Mouse (Mus musculus) layer of hippocampus, adult 9-11 months (tissue): ENCODE data around the gene Gm17728.
"Not testable (repeated sequence)": the region's sequence is repeated elsewhere in the genome, so short reads cannot be mapped to it uniquely, and the experiment has no call there.

Experiments used
- DNase-seq: peaks from one replicate; pipeline ENCODE4 v3.0.0; 2022

Gm17728 gene

DNA sequence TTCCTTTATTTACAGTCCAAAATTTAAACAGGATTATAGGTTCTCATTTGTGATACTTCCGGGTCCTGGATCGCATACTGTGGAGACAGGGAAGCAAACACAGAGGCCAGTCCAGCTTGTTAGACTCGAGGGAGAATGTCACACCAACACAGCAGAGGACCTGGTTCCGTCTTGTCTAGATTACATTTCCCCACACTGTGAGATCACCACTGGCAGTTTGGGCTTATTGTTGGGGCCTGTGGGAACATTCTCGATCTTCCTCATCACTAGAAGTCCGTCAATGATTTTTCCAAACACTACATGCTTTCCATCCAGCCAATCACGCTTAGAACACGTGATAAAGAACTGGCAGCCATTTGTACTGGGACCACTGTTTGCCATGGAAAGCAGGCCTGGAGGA is at the start of gene Gm17728:
Gene Gm17728 (plus strand): TSS at position 301 of the 400 bp plus-strand sequence.
- DNase-seq, result not testable (repeated sequence)

- DNase-seq, result no peak
Observed at GRCm38 (mm10) chr17:9397493-9397892, 24.4 kb upstream of the Gm17728 start.

DNA sequence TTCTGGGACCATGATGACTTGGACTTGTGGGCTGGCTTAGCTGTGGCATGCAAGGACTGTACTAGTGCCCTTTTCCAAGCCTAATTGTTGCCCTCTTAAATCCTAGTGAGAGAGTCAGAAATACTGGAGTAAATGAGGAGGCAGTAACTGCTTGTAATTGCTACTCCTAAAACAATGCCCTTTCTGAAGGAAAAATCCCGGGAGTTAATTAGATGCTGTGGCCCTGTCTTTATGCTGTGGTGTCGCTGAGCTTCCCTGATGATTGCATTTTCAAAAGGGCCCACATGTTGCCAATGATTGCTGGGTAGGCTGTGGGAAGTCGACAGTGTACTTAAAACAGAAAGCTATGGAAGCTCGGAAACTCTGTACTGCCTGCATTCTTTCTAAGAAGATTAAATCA is 23.3 kb upstream of the Gm17728 start:
- DNase-seq, result no peak

GRCm38 (mm10) chr17:9403991-9404390 is 17.9 kb upstream of the Gm17728 start:
- no peak for DNase-seq

DNA sequence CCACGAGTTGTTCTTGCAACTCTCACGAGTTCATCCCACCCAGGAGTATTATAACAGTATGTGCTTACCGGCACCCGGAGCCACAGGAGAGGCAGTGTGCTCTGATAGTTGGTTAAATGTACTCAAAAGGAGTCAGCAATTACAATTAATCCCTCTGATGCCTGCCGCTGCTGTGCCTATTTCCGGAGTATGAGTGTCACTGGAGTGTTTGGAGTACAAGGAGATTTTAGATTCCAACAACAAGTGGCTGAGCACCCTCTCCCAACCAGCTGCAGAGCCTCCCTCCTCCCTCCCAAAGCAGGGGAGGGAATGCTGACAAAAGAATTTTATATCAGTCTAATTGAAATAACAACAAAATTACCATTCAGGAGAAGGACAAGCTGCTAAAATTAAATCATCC is 14.2 kb upstream of the Gm17728 start:
- peak; percentile 11 for DNase-seq

DNA sequence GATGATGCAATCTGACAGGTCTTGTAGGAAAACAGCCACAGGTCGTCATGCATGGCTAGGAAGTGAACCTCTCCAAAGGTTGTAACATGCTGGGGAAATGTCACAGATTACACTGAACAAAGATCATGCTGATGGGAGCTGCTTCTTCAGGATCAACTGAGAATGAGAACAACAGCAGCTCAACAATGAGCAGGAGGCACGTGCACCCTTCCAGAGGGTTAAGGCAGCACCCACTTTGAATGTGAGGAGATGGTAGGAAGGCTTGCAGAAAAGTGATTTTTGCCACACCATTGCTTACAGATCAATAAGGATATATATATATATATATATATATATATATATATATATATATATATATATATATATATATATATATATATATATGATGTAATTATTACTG is 2.8 kb upstream of the Gm17728 start:
- no peak for DNase-seq

DNA sequence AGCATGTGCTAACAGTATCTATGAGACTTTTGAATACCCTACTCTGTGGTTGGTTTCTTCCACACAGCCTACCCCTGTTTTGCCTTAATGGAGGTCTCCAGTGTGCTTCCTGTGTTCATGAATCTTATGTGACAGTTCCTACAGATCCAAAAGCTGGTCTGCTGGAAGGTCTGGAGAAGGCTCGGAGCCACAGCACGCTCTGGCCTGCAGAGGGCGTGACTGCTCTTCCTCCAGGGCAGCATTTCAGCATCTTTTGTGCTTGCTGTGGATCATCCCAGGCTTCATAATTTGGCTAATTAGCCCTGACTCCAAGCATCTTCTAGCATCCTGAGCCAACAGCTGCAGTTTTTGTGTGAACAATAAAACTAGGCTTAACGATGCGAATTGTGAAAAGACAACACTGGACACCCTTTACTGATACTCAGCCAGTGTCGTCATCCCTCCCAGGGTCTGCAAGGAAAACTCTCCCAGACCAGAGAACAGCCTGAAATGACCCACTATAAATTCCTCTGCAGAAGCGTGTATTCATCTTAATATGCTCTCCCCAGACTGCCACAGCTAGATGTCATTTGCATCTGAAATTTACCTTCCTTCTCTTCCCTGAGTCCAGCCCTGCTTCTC is 6.6 kb downstream of the Gm17728 start:
- peak; percentile 44 for DNase-seq

DNA sequence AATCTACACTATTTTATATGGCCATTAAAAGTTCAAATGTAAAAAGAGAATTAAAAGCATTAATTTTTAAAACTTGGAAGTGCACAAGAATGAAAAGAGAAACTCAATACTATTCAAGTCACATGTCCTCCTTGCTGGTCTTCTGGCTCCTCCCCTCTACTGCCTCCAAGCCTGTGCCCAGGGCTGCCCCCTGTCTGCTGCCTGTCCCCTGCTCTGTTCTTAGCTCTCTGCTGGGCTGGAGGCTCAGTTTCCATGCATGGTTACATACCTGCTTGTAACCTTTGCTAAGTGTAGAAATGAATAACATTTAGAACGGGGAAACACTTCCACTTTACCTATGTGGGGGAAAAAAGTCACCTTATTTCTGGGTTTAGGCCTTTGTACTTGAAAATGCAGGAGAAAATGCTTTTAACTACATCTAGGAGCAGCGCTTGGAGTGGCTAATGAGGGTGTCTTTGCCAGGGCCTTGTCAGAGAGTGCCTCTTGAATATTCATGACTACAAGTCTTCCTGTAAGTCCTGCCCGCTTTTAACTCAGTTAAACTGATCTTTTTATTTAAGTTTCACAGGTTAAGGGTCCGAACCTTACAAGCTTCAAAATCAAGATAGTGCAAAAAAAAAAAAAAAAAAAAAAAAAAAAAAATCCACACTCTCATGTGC is 18.3 kb downstream of the Gm17728 start:
- DNase-seq, result no peak

DNA sequence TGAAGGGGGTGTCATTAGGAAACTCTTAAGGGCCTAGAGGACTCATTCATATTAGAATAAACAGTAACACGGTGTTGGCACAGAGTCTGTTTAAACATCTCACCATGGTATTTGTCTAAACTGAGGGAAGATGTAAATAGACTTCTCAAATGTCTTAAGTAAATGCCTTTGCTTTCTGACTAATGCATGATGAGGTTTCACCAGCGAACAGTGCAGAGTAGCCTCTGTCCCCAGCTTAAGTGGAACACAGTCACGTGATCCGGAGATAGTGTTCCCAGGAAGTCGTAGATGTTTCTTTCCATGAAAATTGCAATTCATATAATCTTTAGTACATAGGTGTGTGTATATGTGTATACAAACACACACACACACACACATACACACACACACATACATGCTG is 34.5 kb downstream of the Gm17728 start:
- DNase-seq, result no peak

GRCm38 (mm10) chr17:9460904-9461303 is 39.0 kb downstream of the Gm17728 start:
- no peak for DNase-seq
